Mouse (Mus musculus): ENCODE results near the gene Acads.
"Not testable (repeated sequence)": the region's sequence is repeated elsewhere in the genome, so short reads cannot be mapped to it uniquely, and the experiment has no call there.

The Acads gene

DNA sequence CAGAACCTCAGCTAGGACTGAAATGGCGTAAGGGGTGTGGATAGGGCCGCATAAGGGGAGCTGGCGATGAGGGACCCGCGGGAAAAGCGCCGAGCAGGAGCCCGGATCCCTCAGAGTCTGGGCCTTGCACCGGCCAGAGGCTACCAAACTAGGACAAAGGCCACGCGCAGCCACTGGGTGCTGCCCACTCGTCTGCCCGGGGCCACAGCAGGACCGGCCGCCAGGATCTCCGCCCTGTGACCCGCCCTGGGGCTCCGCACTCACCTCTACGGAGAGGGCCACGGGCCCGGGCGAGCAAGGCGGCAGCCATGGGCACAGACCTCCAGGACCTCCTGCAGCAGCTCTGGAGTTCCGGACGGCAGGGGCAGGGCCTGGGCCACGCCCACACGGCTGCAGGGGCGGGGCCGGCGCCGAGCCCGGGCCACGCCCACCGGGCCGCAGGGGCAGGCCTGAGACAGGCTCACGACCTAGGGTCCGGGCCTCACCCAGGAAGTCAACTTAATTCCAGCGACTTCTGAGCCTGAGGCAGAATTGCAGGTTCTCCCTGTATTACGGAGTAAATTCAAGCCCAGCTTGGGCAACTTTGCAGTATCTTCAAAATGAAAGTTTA, at the start of gene Acads:
Gene Acads, minus strand, starts transcription at position 386 of the 610 bp plus-strand sequence.
- peak; percentile 48 to 62 for DNase-seq

DNA sequence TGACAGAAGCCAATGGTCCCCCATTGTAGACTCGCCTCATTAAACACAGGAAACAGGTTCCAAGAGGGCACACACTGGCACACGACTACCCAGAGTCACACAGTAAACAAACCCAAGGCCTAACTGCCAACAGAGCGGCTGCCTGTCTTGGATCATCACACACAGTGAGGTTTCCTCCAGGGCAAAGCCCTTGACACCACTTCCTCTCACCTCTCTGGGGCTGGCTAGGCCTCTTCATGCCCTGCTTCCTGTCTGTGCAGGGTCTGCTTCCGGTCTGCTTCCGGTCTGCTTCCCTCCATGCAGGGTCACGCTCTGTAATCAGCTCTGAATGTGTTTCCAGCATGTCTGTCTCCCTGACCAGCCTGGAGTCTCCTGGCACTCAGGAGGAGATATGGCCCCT, 48.2 kb upstream of the Acads start:
- DNase-seq: no peak

DNA sequence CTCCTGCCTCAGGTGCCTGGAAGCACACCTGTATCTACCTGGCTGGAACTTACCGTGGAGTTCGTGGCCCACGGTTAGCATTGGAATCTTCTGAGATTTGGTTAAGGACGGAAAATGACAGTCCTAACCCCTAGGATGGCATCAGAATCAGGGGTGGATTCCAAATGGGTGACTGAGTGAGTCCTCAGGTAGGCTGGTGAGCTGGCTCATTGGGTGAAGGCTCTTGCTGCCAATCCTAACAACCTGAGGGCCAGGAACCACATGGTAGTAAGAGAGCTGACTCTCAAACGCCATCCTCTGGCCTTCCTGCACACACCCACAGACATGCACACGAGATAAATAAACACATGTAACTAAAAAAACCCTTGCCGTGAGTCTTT, 47.7 kb upstream of the Acads start:
- DNase-seq: no peak

DNA sequence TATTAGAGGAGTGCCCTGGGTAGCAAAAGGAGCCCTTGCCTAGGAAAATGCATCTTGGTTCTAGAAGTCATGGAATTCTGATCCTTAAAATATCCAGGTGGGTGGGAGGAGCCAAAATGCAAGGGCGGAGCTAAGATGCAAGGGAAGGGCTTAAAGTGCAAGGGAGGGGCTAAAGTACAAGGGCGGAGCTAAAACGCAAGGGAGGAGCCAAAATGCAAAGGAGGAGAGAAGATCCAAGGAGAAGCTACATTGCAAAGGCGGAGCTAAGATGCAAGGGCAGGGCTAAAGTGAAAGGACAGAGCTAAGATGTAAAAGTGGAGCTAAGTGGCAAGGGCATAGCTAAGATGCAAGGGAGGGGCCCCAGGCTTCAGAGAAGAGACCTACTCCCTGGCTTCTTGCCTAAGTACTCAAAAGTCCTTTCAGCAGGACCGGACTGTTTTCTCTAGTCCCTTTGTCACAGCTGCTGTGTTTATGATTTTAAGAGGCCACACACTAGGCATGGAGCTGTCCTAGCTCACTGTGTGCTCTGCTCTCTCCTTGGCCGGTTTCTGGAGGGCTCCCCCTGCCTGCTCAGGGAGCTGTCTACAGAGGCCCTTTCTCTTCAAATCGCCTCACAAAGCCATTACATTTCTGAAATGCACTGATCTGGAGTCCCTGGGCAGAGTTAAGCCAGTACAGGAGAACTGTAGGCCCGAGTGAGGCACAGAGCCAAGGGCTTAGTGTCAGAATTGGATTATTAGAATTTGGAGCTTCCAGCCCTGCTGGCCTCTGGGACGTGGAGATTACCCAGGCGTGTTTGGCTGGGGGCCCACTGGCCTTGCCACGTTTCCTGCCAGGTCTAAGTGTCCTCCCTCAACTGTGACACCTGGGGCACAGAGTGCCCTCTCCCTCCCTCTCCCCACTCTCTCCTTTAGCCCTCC, 47.0 kb upstream of the Acads start:
- peak; percentile 74 to 84 for DNase-seq

DNA sequence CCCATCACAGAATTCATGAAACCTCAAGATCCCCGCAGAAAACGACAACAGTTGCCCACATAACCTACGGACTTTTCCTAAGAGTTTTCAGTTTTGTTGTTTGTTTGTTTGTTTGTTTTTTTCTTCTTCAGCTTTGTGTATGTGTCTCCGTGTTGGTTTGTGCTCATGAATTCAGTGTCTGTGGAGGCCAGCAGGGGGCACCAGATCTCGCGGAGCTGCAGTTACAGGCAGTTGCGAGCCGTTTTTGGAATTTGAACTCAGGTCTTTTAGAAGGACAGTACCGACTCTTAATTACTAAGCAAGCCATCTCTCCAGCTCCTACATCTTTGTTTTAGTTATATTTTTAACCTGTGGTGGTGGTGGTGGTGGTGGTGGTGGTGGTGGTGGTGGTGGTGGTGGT, 46.2 kb upstream of the Acads start:
- peak in 1 of 2 experiments; percentile 69 for DNase-seq

DNA sequence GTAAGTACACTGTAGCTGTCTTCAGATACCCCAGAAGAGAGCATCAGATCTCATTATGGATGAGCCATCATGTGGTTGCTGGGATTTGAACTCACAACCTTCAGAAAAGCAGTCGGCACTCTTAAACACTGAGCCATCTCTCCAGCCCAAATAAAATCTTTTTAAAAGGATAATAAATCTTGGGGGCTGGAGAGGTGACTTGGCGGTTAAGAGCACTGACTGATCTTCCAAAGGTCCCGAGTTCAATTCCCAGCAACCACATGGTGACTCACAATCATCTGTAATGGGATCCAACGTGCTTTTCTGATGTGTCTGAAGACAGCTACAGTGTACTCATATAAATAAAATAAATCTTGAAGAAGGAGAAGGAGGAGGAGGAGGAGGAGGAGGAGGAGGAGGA, 45.3 kb upstream of the Acads start:
- DNase-seq: not testable (repeated sequence)

DNA sequence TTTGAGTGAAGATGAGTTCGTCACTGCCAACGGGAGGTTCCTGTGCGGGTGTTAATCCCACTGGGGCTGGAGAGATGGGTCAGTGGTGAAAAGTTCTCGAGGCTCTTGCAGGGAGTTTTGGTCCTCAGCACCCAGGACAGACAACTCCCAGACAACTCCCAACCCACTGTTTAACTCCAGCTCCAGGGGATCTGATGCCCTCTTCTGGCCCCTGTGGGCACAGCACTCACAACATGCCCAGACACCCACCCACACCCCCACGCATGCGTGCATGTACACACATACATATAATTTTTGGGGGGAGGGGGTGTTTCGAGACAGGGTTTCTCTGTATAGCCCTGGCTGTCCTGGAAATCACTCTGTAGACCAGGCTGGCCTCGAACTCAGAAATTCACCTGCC, 44.4 kb upstream of the Acads start:
- peak; percentile 75 to 82 for DNase-seq

DNA sequence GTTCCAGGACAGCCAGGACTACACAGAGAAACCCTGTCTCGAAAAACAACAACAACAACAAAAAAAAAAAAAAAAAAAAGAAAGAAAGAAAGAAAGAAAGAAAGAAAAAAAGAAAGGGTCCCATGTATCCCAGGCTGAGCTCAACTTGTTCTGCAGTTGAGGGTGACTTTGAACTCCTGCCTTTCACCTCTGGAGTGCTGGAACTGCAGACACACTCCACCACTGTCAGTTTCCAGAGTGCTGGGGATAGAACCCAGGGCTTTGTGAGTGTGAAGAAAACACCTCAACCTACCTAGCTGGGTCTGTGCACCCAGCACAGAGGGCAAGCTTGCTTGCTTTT, 42.8 kb upstream of the Acads start:
- not testable (repeated sequence) for DNase-seq

DNA sequence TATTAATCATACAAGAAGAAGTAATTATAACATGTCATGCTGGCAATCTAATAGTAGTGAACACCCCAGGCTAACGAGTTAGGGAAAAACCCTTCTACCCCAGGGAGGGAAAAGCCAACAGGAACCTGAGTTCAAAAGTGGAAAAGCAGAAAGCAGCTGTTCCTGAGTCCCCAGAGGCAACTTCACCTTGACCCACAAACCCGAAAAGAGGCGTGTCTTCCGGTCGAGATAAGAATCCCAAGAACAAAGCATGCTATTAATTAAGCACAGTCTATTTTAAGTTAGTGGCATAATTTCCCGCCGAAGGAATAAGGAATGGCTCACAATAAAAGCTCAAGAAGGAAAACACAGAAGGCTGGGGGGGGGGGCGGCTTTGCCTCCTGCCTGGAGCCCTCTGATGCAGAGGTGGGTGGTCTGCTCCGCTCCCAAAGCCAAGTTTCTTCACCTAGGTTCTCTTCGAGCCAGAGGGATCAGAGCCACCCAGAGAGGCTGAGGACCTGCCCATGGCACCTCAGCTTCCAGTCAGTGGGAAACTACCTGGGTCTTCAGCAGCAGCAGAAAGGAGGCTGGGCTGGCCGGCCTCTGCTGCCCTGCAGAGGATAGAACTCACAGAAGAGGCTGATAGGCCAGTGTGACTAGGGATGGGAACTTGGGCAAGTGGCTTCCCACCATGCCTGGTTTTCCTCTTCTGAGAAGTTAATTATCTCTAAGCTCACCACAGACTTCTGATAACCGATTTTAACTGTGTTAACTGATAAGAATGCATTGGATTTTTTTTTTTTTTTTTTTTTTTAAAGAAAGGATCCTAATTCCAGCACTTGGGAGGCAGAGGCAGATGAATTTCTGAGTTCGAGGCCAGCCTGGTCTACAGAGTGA, 42.2 kb upstream of the Acads start:
- DNase-seq: no peak

DNA sequence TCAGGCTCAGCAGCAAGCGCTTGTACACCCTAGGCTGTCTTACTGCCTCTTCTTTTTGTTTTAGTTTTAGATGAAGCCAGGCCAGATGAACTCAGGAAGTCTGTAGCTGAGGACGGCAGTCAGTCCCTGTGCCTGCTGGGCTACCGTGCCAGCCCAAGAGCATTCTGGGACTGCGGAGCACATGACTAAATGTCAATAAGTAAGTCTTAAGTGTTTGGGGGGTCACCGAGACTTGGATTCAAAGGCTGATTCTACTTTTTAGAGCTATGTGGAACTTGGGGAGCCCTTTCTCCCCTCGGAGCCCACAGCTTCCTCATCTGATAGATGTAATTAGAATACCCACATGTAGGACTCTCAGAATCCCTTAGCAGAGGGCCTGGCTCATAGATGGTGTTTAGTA, 41.5 kb upstream of the Acads start:
- DNase-seq: no peak

DNA sequence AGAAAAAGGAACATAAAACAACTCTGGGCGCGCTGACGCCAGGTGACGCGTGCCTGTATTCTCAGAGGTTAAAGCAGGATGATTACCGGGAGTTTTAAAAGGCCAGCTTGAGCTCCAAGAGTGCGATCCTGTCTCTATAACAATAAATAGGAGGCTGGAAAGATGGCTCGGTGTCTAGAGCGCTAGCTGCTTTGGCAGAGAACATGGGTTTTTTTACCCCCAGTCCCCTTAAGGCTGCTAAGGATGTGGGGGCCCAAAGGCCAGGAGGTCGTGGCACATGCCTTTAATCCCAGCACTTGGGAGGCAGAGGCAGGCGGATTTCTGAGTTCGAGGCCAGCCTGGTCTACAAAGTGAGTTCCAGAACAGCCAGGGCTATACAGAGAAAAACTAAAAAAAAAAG, 40.0 kb upstream of the Acads start:
- no peak for DNase-seq

DNA sequence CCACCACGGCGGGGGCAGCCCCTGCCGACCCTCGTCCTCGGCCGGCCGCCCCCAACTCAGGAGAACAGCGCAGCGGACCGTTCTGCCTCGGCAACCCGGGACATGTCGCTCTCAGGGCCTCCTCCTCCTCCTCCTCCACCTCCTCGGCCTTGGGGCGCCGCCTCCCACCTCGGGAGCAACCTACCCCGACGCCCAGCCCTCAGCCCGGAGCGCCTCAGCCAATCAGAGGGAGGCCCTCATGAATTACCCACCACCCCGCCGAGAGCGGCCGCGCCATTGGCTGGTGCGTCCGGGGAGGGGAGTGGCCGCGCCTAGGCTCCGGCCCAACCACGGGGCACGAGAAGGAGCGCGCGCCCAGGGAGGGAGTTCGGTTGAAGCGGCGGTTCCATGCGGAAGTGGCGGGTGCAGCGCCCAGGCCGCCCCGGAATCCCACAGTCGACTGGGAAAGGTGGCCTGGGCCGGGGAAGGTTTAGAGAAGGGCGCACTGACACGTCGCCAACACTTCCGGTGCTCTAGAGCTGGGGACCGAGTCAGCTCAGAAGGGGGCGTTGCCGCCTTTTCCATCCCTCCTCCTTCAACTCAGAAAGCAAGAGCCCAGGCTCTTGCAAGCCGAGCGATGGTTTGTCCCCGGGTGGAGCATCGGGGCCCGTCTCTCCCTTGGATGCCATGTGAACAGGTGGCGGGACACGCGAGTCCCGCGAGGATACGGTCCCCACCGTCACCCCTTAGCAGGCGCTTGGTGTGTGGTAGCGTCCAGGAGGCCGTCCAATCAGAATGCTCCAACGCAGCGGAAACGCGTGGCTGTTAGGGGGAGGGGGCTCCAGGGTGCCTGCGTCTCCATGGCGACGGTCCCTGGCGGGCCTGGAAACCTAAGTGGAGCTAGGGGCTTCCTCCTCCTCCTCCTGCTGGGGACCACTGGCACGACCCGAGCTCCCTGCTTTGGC, 39.2 kb upstream of the Acads start, which contains the start of gene Mlec:
Gene Mlec, minus strand, starts transcription at position 140 of the 944 bp plus-strand sequence.
- DNase-seq: peak; percentile 99

DNA sequence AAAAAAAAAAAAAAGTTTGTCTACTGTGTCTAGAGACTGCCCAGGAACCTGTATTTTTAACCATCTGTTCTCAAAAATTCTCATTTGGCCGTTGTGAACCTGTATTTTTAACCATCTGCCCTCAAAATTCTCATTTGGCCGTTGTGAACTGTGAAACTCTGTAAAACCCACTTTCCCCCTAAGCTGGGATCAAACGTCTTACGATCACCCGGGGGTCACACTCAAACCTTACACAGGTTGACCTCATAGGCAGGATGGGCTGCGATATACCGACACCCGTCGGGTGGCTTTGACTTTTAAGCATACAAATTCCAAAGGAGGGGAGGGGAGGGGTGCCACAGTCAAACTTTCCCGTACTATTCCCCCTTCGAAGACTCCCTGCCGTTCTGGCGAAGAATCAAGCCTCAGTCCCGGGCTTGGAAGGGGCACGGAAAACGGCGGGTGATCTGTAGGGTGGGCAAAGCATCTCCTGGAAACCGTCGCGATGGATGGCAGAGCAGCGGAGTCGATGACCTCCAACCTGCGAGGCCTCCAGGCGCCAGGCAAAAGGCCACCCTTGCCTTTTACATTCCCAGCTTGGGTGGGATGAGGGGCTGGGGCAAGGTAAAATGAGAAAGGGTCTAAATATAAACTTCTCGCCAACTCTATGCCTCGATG, 37.9 kb upstream of the Acads start:
- peak in 1 of 2 experiments; percentile 59 for DNase-seq

DNA sequence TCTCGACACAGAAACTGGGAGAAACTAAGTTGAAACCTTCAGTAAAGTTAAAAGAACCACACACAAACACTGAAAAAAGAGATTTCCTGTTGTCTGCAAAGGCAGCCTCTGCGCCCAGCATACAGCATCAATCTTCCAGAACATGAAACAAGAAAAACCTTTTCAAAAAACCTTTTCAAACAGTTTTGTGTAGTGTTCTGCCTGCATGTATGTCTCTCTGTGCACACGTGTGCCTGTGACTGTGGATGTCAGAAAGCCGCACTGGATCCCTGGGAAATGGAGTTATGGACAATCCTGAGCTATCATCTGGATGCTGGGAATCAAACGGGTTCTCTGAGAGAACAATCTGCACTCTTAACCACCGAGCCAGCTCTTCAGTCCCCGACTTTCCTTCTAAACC, 37.3 kb upstream of the Acads start:
- no peak for DNase-seq

DNA sequence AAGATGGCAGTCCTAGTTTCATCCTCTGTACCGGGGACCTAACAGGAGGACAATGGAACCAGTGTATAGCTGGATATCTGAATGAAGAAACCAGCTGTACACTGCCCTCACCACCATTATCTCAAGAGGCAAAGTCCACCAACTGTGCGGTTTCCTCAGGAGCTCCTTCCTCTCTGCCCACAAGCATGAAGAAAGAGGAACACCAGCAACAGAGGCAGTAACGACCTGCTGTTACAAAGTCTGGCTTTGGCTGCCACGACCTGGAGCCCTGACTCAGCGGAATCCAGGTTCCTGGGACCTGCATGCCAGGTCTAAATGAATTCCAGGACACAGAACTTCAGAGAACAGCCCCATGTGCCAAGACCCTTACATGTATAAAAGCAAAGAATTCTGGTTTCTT, 36.7 kb upstream of the Acads start:
- no peak for DNase-seq

DNA sequence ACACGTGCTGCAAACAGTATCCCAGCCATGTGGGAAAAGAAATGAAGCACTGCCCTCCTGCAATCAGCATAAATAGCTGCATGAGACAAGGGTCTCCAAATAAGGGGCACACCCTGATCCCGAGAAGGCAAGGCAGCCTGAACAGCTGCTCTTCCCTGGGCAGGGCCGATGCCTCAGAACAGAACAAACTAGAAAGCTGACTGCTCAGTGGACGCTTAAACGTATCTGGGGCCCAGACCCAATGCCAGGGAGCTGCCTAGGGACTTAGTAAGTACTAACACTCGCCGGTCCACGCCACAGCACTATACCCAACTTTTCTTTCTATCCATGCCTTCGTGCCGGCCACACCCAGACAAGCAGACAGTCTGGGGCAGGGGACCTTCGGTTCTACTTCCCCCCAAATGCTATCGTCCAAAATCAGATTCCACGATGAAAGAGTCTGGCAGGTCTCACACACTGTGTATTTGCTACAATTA, 36.0 kb upstream of the Acads start:
- DNase-seq: no peak

DNA sequence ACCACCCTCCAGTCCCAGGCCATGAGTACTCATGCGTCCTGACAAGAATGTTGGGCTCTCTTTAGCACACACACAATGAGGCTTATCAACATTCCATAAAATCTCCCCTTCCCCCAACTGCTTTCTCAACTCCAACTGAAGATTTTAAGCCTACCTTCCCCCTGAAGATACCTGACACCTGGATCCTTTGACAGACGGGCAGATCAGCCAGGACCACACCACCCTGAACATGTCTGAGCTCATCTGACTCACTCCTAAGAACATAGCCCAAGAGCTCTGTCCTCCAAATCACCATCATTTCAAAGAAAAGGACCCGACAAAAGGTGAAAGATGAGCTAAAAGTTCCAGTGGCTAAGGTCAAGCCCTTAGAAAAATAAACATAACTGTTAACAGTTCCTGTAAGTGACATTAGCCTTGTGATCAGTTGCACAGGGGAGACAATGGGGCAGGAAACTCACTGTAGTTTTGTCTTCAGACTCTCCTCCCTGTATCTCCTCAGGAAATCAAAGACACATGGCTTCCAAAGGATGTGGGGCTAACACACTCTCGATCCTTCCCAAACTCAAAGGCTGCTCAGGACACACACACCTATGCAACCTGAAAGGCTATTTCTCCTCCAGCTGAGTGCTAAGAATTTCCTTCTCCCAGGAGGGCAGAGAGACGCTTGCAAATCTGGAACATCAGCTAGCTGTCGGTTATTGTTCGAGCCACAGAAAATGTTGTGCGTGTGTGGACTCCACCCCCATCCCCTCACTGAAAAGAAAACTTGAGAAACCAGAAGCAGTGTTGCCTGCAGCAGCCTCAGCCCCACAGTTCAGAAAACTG, 33.2 kb upstream of the Acads start:
- DNase-seq: no peak

DNA sequence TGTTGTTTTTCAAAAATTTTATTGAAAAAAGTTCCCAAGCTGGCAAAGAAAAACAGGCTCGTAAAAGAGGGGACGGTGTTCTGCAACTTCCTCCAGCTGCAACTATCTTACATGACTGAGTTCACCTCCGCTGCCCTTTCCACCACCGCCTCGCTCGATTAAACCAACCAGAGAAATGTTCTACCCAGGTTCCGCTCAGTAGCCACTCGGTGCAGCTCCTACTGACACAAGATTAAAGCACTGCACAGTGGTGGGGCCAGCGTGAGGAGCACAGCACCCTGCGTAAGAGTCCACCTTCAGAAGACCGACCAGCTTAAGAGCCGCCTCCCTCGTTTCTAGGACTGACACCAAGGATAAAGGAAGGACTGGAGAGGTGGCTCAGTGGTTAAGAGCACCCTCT, 32.3 kb upstream of the Acads start:
- DNase-seq: no peak

DNA sequence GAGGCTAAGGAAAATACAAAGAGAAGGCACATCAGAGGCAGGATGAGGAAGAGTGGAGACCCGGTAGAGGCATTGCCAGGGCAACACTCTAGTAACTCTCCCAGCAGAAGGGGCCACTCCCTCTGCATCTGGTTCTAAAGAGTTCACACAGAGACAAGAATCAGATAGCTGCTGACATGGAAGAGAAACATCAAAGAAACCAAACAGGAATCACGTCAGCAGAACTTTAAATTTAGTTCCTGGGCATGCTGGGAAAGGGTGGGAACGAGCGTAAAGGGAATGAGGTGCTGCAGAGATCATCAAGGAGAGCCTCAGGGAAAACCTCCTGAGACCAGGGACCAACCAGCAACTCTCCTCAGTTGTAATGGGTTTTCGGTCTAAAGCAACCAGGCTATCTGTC, 31.8 kb upstream of the Acads start:
- DNase-seq: no peak

DNA sequence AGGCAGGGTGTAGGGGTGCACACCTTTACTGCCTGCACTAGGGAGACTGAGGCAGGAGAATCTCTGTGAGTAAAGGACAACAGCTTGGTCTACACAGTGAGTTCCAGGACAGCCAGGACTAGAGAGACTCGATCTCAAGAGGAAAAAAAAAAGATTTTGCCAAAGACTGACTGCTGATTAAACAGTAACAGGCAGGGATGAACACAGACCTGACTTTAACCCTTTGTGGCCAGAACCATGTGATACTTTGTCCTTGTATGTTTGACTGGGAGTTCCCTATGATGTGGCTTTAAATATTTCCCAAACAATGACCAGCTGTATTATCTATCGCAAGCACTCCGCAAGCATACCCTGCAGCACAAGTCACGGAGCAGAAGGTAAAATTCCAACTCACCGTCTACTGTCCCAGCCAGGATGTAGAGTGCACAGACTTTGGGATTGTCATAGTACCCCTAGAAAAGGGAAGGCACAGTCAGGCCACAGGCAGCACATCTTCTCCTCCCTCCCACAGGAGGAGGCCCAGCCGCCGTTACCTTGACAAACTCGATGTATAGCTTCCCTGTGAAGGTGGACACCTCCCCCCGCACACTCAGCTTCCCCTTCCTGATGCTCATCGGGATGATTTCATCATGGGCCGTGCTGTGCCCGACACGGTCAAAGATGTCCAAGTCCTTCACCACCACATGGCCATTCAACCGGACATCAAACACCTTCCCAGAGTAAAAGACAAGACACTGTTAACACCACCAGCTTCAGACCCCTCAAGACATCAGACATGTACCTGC, 30.7 kb upstream of the Acads start:
- no peak for DNase-seq

Data from cerebellum, postnatal 14 days (tissue).